ENCODE assay signal across 7 mouse cellular contexts in genomic region chr11:99243820-99244374, GRCm38 (mm10). TPM values are rescaled to one million over a fixed set of nuclear protein-coding genes. Genes with fewer than 3 reads are reported as not detected.
DNase-seq lines count a peak whose midpoint lies in the region; ATAC-seq lines count a peak whose summit lies in the region.

Gene Krt222 (minus strand): TSS chr11:99244085.

- H3K9me3 ChIP-seq in neural tube, embryonic 13.5 days = no peaks in the 10 kb centered on the region

- H3K9ac ChIP-seq in neural tube, embryonic 13.5 days = peak within 1 kb of the TSS; percentile 73

- ATAC-seq in inflammation-experienced regulatory T-cells, adult 6 months = peak; percentile 35
- ATAC-seq in neural tube, embryonic 13.5 days (ENCODE audit: low read depth) = peak; percentile 77

- H3K36me3 ChIP-seq in neural tube, embryonic 13.5 days = no peaks in the 10 kb centered on the region

- H3K4me1 ChIP-seq in neural tube, embryonic 13.5 days (replicated peaks) = peaks cover 8% of the 10 kb centered on the region; the same call in 1 of the 2 replicates

- H3K27me3 ChIP-seq in neural tube, embryonic 13.5 days = no peaks in the 10 kb centered on the region

- DNase-seq in R1 (ENCODE audit: low read depth, low spot score) = peak; percentile 77
- peak; percentile 73 for DNase-seq in cerebellum, adult 8-10 months
- DNase-seq in frontal cortex, postnatal 36 days (ENCODE audit: low spot score in 2 of 2) = peak; percentile 67 to 68
- peak; percentile 50 to 66 for DNase-seq in left cerebral cortex, postnatal 25 days (ENCODE audit: low spot score in 2 of 2)
- DNase-seq in urinary bladder, postnatal 14 days (ENCODE audit: low spot score) = no peak

- 5% methylated on average over 17 of the region's 17 CpGs for WGBS in neural tube, embryonic 13.5 days

- peak within 1 kb of the TSS; percentile 79 for H3K27ac ChIP-seq in neural tube, embryonic 13.5 days (replicated peaks)

- peak within 1 kb of the TSS; percentile 43 for H3K4me3 ChIP-seq in neural tube, embryonic 13.5 days

- intact Hi-C loops in left cerebral cortex, postnatal 25 days (cut with DNase I) = no loop called here

- H3K4me2 ChIP-seq in neural tube, embryonic 13.5 days = peak within 1 kb of the TSS; percentile 63

RNA-seq across cellular contexts. Expression of gene Krt222, which starts in this region (rescaled TPM):
- polyA plus RNA-seq in inflammation-experienced regulatory T-cells, adult 6 months (2017; shearing (Covaris generic)) = 1 to 10 TPM; 2.1 to 2.7 (median 2.1) TPM
- 10 to 100 TPM; 26.3 to 27.0 TPM for total RNA-seq in left cerebral cortex, postnatal 25 days (2021)
- polyA plus RNA-seq in neural tube, embryonic 13.5 days (2015; fragmentation: Nextera tagmentation; extraction: Ambion mirVana) = 4.2 and 5.9 TPM in 2 replicates
